Mouse (Mus musculus): ENCODE results near the gene Dnajc7.

DNA sequence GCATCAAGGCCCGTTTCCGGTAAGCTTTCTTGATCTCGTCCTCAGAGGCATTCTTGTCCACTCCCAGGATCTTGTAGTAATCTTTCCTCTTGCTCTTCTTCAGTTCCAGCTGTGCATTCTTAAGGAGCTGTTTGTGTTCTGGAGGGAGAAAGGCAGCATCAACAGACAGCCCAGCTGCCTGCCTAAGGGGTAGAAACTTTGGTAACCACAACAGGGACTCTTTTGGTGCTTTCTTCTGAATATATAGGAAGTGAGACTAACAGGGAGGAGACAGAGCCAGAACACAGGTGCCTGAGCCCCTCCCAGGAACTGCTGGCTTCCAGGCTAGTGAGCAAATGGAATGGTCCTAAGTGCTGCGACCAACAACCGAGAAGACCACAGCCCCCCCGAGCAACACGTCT lies 35.4 kb downstream of the Dnajc7 start:
- TF ChIP-seq CTCF (IDR thresholded peaks at IDR 0.05; ENCODE audit: control insufficient read depth, insufficient read depth, insufficient read length) (no peak), USF1 (IDR thresholded peaks at IDR 0.05; ENCODE audit: low read depth) (no peak)

All from C2C12 (cell line).